Mouse (Mus musculus): ENCODE data around the gene Wipf1. TPM values are rescaled to one million over a fixed set of nuclear protein-coding genes. Genes with fewer than 3 reads are reported as not detected.

The Wipf1 gene
- polyA plus RNA-seq (2014; fragmentation: Illumina TruSeq; extraction: RNeasy Lipid Tissue Mini Kit (QIAGEN cat#74804); ENCODE audit: low read depth, low replicate concordance), result 14.1 TPM

GRCm38 (mm10) chr2:73529356-73530330 is at the start of gene Wipf1:
Gene Wipf1 (minus strand): TSS chr2:73529734.

GRCm38 (mm10) chr2:73386356-73387046 is 143.0 kb downstream of the Wipf1 start, which contains the start of gene Gpr155:
Gene Gpr155 (minus strand): TSS chr2:73386572.

Other genes starting within 250 kb of the Wipf1 start
- gene Scrn3, start 217.1 kb downstream of the Wipf1 start, polyA plus RNA-seq (2014; fragmentation: Illumina TruSeq; extraction: RNeasy Lipid Tissue Mini Kit (QIAGEN cat#74804); ENCODE audit: low read depth, low replicate concordance), result 95.8 TPM
- 67.5 TPM for gene Cir1, start 217.0 kb downstream of the Wipf1 start, polyA plus RNA-seq (2014; fragmentation: Illumina TruSeq; extraction: RNeasy Lipid Tissue Mini Kit (QIAGEN cat#74804); ENCODE audit: low read depth, low replicate concordance)
- gene Gpr155, start 143.2 kb downstream of the Wipf1 start, polyA plus RNA-seq (2014; fragmentation: Illumina TruSeq; extraction: RNeasy Lipid Tissue Mini Kit (QIAGEN cat#74804); ENCODE audit: low read depth, low replicate concordance), result 18.7 TPM
- not detected for gene Chrna1, start 50.6 kb upstream of the Wipf1 start, polyA plus RNA-seq (2014; fragmentation: Illumina TruSeq; extraction: RNeasy Lipid Tissue Mini Kit (QIAGEN cat#74804); ENCODE audit: low read depth, low replicate concordance)
- 16.4 TPM for gene Chn1, start 245.6 kb upstream of the Wipf1 start, polyA plus RNA-seq (2014; fragmentation: Illumina TruSeq; extraction: RNeasy Lipid Tissue Mini Kit (QIAGEN cat#74804); ENCODE audit: low read depth, low replicate concordance)